Mouse (Mus musculus): ENCODE measurements around the gene Mettl9. TPM values are rescaled to one million over a fixed set of nuclear protein-coding genes. Genes with fewer than 3 reads are reported as not detected.
A peak's percentile ranks its signal among the peaks of the same experiment; 100 is the strongest.
"Not testable (repeated sequence)": the region's sequence is repeated elsewhere in the genome, so short reads cannot be mapped to it uniquely, and the experiment has no call there.

The Mettl9 gene
- polyA plus RNA-seq, 1 experiment from 2014 or later: 155 TPM

GRCm38 (mm10) chr7:121018778-121019177, 15.5 kb upstream of the Mettl9 start:
- no peak overlapping the region for H3K9ac ChIP-seq (replicated peaks; ENCODE audit: low read length)
- no peak for ATAC-seq (ENCODE audit: low FRiP score, low TSS enrichment)
- H3K9me3 ChIP-seq (ENCODE audit: low read length): no peaks in the 10 kb centered on the region
- no peak overlapping the region for H3K4me2 ChIP-seq (replicated peaks; ENCODE audit: low read depth, low read length)
- H3K4me3 ChIP-seq (ENCODE audit: low read length): no peak overlapping the region
- 91% methylated on average over 3 of the region's 3 CpGs for WGBS
- no peak overlapping the region for H3K27ac ChIP-seq (ENCODE audit: low read length)
- H3K27me3 ChIP-seq (ENCODE audit: insufficient read depth, low read length): no peaks in the 10 kb centered on the region
- no peaks in the 10 kb centered on the region for H3K4me1 ChIP-seq (ENCODE audit: insufficient read depth, low read length)
- no peaks in the 10 kb centered on the region for H3K36me3 ChIP-seq (ENCODE audit: insufficient read depth, low read length)

GRCm38 (mm10) chr7:121020277-121020676, 14.0 kb upstream of the Mettl9 start:
- H3K4me3 ChIP-seq (ENCODE audit: low read length): no peak overlapping the region
- H3K9me3 ChIP-seq (ENCODE audit: low read length): no peaks in the 10 kb centered on the region
- H3K27ac ChIP-seq (ENCODE audit: low read length): no peak overlapping the region
- no peak for ATAC-seq (ENCODE audit: low FRiP score, low TSS enrichment)
- H3K36me3 ChIP-seq (ENCODE audit: insufficient read depth, low read length): no peaks in the 10 kb centered on the region
- WGBS: 33% methylated on average over 8 of the region's 8 CpGs
- H3K9ac ChIP-seq (replicated peaks; ENCODE audit: low read length): no peak overlapping the region
- no peak overlapping the region for H3K4me2 ChIP-seq (replicated peaks; ENCODE audit: low read depth, low read length)
- H3K4me1 ChIP-seq (ENCODE audit: insufficient read depth, low read length): no peaks in the 10 kb centered on the region
- no peaks in the 10 kb centered on the region for H3K27me3 ChIP-seq (ENCODE audit: insufficient read depth, low read length)

- WGBS: 70% methylated on average over 6 of the region's 6 CpGs
- no peaks in the 10 kb centered on the region for H3K27me3 ChIP-seq (ENCODE audit: insufficient read depth, low read length)
- no peaks in the 10 kb centered on the region for H3K4me1 ChIP-seq (ENCODE audit: insufficient read depth, low read length)
- no peak for ATAC-seq (ENCODE audit: low FRiP score, low TSS enrichment)
- no peak overlapping the region for H3K27ac ChIP-seq (ENCODE audit: low read length)
- H3K4me3 ChIP-seq (ENCODE audit: low read length): no peak overlapping the region
- H3K9me3 ChIP-seq (ENCODE audit: low read length): no peaks in the 10 kb centered on the region
- H3K9ac ChIP-seq (replicated peaks; ENCODE audit: low read length): no peak overlapping the region
- no peak overlapping the region for H3K4me2 ChIP-seq (replicated peaks; ENCODE audit: low read depth, low read length)
- H3K36me3 ChIP-seq (ENCODE audit: insufficient read depth, low read length): no peaks in the 10 kb centered on the region
Observed at GRCm38 (mm10) chr7:121025221-121026008, 8.8 kb upstream of the Mettl9 start.

- 39% methylated on average over 3 of the region's 3 CpGs for WGBS
- no peaks in the 10 kb centered on the region for H3K4me1 ChIP-seq (ENCODE audit: insufficient read depth, low read length)
- ATAC-seq (ENCODE audit: low FRiP score, low TSS enrichment): no peak
Observed at GRCm38 (mm10) chr7:121026300-121026699, 7.9 kb upstream of the Mettl9 start.

DNA sequence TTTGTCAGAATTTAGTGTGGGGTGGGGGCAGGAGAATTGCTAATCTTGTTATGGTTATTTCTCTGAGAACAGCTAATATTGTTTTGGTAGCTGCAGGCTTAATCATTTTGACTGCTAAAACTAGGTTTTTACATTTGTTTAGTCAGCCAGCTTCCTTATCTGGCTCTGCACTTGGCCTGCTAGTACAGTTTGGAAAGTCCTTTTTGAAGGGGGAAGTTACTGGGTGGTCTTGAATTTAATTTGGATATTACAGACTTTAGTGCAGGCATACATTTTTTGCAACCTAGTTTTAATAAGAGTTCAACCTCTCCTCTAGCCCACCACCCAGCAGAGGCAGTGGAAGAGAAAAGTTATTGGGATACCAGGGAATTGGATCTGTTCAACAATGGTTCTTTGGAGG, 4.3 kb upstream of the Mettl9 start:
- not testable (repeated sequence) for H3K9me3 ChIP-seq (ENCODE audit: low read length); H3K4me2 ChIP-seq (replicated peaks; ENCODE audit: low read depth, low read length); H3K36me3 ChIP-seq (ENCODE audit: insufficient read depth, low read length); H3K4me3 ChIP-seq (ENCODE audit: low read length); H3K9ac ChIP-seq (replicated peaks; ENCODE audit: low read length); H3K27me3 ChIP-seq (ENCODE audit: insufficient read depth, low read length); H3K27ac ChIP-seq (ENCODE audit: low read length); ATAC-seq (ENCODE audit: low FRiP score, low TSS enrichment); H3K4me1 ChIP-seq (ENCODE audit: insufficient read depth, low read length)

More at GRCm38 (mm10) chr7:121026300-121026699, 7.9 kb upstream of the Mettl9 start:
- Histone ChIP-seq H3K4me2 (replicated peaks; ENCODE audit: low read depth, low read length) (no peak overlapping the region), H3K9me3 (ENCODE audit: low read length) (no peaks in the 10 kb centered on the region), H3K9ac (replicated peaks; ENCODE audit: low read length) (no peak overlapping the region), H3K36me3 (ENCODE audit: insufficient read depth, low read length) (no peaks in the 10 kb centered on the region), H3K27ac (ENCODE audit: low read length) (no peak overlapping the region), H3K4me3 (ENCODE audit: low read length) (no peak overlapping the region), H3K27me3 (ENCODE audit: insufficient read depth, low read length) (no peaks in the 10 kb centered on the region)

DNA sequence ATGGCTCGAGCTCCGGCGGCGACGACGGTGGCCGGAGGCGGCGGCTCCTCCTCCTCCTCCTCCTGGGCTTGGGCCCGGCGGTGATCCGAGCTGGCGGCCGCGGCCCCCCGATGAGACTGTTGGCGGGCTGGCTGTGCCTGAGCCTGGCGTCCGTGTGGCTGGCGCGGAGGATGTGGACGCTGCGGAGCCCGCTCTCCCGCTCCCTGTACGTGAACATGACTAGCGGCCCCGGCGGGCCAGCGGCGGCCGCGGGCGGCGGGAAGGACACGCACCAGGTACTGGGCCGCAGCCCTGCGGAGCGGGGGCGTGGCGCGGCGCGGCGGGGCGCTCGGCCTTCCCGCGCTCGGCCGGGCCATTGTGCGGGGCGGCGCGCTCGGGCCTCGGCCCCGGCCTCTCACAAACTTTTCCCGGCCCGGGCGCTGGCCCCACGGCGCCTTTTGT, 476 bp downstream of the Mettl9 start:
- peak; percentile 81 for ATAC-seq (ENCODE audit: low FRiP score, low TSS enrichment)
- Histone ChIP-seq H3K9me3 (ENCODE audit: low read length) (no peaks in the 10 kb centered on the region), H3K27ac (ENCODE audit: low read length) (peak overlapping the region; percentile 98), H3K4me2 (replicated peaks; ENCODE audit: low read depth, low read length) (peak overlapping the region; percentile 81), H3K27me3 (ENCODE audit: insufficient read depth, low read length) (peaks cover 8% of the 10 kb centered on the region), H3K4me1 (ENCODE audit: insufficient read depth, low read length) (peaks cover 28% of the 10 kb centered on the region), H3K9ac (replicated peaks; ENCODE audit: low read length) (peak overlapping the region; percentile 99), H3K4me3 (ENCODE audit: low read length) (peak overlapping the region; percentile 88), H3K36me3 (ENCODE audit: insufficient read depth, low read length) (no peaks in the 10 kb centered on the region)
- 0% methylated on average over 37 of the region's 63 CpGs for WGBS

DNA sequence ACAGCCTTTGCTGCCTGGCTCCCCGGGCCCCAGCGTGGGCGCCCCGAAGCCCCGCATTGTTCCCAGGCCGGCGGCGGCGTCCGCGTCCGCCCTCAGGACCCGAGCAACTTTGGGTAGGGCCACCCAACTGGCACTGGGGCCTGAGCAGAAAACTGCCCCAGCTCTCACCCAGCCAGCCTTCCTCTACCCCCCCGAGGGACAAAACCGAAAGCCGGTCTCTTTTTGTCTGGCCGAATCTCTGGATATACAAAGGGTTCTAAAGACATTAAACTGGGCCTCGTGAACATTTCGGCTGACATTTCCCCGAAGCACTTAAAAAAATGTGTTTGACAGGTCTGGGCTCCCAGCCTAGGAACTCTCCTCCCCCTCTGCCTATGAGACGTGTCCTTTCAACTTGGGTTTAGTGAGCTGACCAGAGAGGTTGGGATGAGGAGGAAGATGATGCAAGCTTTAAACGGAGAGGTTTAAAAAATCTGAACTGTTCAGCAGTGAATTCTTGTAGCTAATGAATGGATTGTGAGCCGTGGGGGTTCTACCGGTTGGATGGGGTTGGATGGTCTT, 996 bp downstream of the Mettl9 start:
- Histone ChIP-seq H3K27ac (ENCODE audit: low read length) (peak overlapping the region; percentile 98), H3K9me3 (ENCODE audit: low read length) (no peaks in the 10 kb centered on the region), H3K4me3 (ENCODE audit: low read length) (peak overlapping the region; percentile 88), H3K27me3 (ENCODE audit: insufficient read depth, low read length) (peaks cover 8% of the 10 kb centered on the region), H3K36me3 (ENCODE audit: insufficient read depth, low read length) (no peaks in the 10 kb centered on the region), H3K4me2 (replicated peaks; ENCODE audit: low read depth, low read length) (peak overlapping the region; percentile 81), H3K4me1 (ENCODE audit: insufficient read depth, low read length) (peaks cover 31% of the 10 kb centered on the region), H3K9ac (replicated peaks; ENCODE audit: low read length) (peak overlapping the region; percentile 99)
- ATAC-seq (ENCODE audit: low FRiP score, low TSS enrichment): peak; percentile 44
- under 1% methylated on average over 24 of the region's 24 CpGs for WGBS

GRCm38 (mm10) chr7:121040595-121040994, 6.3 kb downstream of the Mettl9 start:
- no peak for ATAC-seq (ENCODE audit: low FRiP score, low TSS enrichment)
- H3K4me3 ChIP-seq (ENCODE audit: low read length): no peak overlapping the region
- no peaks in the 10 kb centered on the region for H3K27me3 ChIP-seq (ENCODE audit: insufficient read depth, low read length)
- WGBS: 85% methylated on average over 4 of the region's 4 CpGs
- peaks cover 46% of the 10 kb centered on the region for H3K4me1 ChIP-seq (ENCODE audit: insufficient read depth, low read length)
- 0 out of 2 replicates have a peak, but pooled peaks cover 5% of the 10 kb centered on the region for H3K36me3 ChIP-seq (ENCODE audit: insufficient read depth, low read length)
- no peaks in the 10 kb centered on the region for H3K9me3 ChIP-seq (ENCODE audit: low read length)
- no peak overlapping the region for H3K9ac ChIP-seq (replicated peaks; ENCODE audit: low read length)
- no peak overlapping the region for H3K4me2 ChIP-seq (replicated peaks; ENCODE audit: low read depth, low read length)
- H3K27ac ChIP-seq (ENCODE audit: low read length): no peak overlapping the region

- Histone ChIP-seq H3K27ac (ENCODE audit: low read length) (no peak overlapping the region), H3K27me3 (ENCODE audit: insufficient read depth, low read length) (no peaks in the 10 kb centered on the region), H3K9ac (replicated peaks; ENCODE audit: low read length) (no peak overlapping the region), H3K4me2 (replicated peaks; ENCODE audit: low read depth, low read length) (no peak overlapping the region), H3K9me3 (ENCODE audit: low read length) (no peaks in the 10 kb centered on the region), H3K4me3 (ENCODE audit: low read length) (no peak overlapping the region), H3K4me1 (ENCODE audit: insufficient read depth, low read length) (peaks cover 41% of the 10 kb centered on the region), H3K36me3 (ENCODE audit: insufficient read depth, low read length) (0 out of 2 replicates have a peak, but pooled peaks cover 5% of the 10 kb centered on the region)
- ATAC-seq (ENCODE audit: low FRiP score, low TSS enrichment): no peak
- 44% methylated on average over 1 of the region's 1 CpGs for WGBS
Observed at GRCm38 (mm10) chr7:121041989-121042388, 7.7 kb downstream of the Mettl9 start.

DNA sequence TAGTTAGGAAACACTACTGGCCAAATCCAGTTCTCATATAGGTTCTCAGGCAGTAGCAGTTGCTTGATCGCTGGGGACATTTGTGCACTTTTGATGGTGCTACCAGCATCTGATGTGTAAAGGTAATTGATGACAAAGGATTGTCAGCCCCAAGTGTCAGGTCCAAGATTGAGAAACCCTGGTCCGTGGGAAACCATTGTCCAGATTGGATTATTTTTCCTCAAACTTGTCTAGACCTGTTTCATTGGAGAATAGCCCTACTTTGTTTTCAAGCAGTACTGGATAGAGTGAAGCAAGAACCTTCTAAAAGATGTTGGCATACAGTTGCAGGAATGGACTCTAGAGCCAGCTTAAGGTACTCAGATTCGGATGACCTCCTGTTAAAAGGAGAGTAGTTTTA, 8.8 kb downstream of the Mettl9 start:
- H3K27ac ChIP-seq (ENCODE audit: low read length): no peak overlapping the region
- H3K4me3 ChIP-seq (ENCODE audit: low read length): no peak overlapping the region
- no peak overlapping the region for H3K4me2 ChIP-seq (replicated peaks; ENCODE audit: low read depth, low read length)
- no peaks in the 10 kb centered on the region for H3K27me3 ChIP-seq (ENCODE audit: insufficient read depth, low read length)
- 94% methylated on average over 3 of the region's 3 CpGs for WGBS
- no peaks in the 10 kb centered on the region for H3K9me3 ChIP-seq (ENCODE audit: low read length)
- no peak for ATAC-seq (ENCODE audit: low FRiP score, low TSS enrichment)
- 0 out of 2 replicates have a peak, but pooled peaks cover 5% of the 10 kb centered on the region for H3K36me3 ChIP-seq (ENCODE audit: insufficient read depth, low read length)
- H3K9ac ChIP-seq (replicated peaks; ENCODE audit: low read length): no peak overlapping the region
- peaks cover 32% of the 10 kb centered on the region for H3K4me1 ChIP-seq (ENCODE audit: insufficient read depth, low read length)
